Mouse (Mus musculus): ENCODE measurements at regions not wholly inside any gene's neighbourhood (a gene's known extent, or its start where the extent isn't known, plus 50 kb on each side); places are given as distances from the start of the nearest gene placed in this dataset.

DNA sequence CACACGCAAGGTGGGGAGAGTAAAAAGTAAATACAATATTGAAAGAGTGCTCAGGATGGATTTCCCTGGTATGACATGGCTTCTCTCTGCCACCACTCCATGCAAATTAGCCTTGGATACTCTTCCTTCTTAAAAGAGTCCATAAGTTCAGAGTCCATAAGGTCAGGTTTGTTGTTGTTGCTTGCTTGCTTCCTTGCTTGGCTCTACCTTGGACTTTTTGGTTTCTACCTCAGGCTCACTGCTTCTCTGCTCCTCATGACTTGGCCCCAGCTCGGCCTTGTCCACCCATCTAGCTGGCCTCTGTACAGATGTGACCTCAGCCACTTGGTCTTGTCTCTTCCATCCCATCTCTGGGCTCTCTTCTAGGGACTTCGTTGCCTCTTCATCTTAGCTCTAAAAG lies 101.9 kb upstream of the Npas2 start:
- TF ChIP-seq CTCF (IDR thresholded peaks at IDR 0.05; ENCODE audit: extremely low read depth, insufficient read depth, low read length) (no peak), POLR2A (IDR thresholded peaks at IDR 0.05; ENCODE audit: extremely low read depth, insufficient read depth, low read length) (no peak)

Measured in cortical plate, adult 2 months (tissue).